Comparison of ENCODE assay signal across 8 mouse cellular contexts in genomic region chr11:115810377-115810776, GRCm38 (mm10). TPM values are rescaled to one million over a fixed set of nuclear protein-coding genes. Genes with fewer than 3 reads are reported as not detected.
DNase-seq lines count a peak whose midpoint lies in the region; ATAC-seq lines count a peak whose summit lies in the region.

No protein-coding gene starts in this region.

- peak overlapping the region; percentile 31 for H3K9ac ChIP-seq in forebrain, embryonic 13.5 days
- H3K9ac ChIP-seq in hindbrain, embryonic 16.5 days (ENCODE audit: low read depth, low read length): no peak overlapping the region
- H3K9ac ChIP-seq in liver, embryonic 12.5 days: no peak overlapping the region

- H3K9me3 ChIP-seq in forebrain, embryonic 13.5 days (replicated peaks): no peaks in the 10 kb centered on the region
- no peaks in the 10 kb centered on the region for H3K9me3 ChIP-seq in hindbrain, embryonic 16.5 days (ENCODE audit: control insufficient read depth, low read length)
- no peaks in the 10 kb centered on the region for H3K9me3 ChIP-seq in liver, embryonic 12.5 days (replicated peaks)

- WGBS in forebrain, embryonic 13.5 days: 71% methylated on average over 14 of the region's 14 CpGs
- 69% methylated on average over 14 of the region's 14 CpGs for WGBS in hindbrain, embryonic 16.5 days
- WGBS in liver, embryonic 12.5 days (ENCODE audit: insufficient replicate concordance): 75% methylated on average over 14 of the region's 14 CpGs

- H3K27ac ChIP-seq in forebrain, embryonic 13.5 days: no peak overlapping the region
- H3K27ac ChIP-seq in hindbrain, embryonic 16.5 days (ENCODE audit: low read depth, low read length): 0 out of 2 replicates have a peak overlapping the region, but pooled peaks have one; percentile 39
- H3K27ac ChIP-seq in liver, embryonic 12.5 days: peak overlapping the region; percentile 57; the same call in 1 of the 2 replicates

- H3K4me2 ChIP-seq in forebrain, embryonic 13.5 days: peak overlapping the region; percentile 95
- peak overlapping the region; percentile 98 for H3K4me2 ChIP-seq in hindbrain, embryonic 16.5 days (ENCODE audit: low read length)
- peak overlapping the region; percentile 99 for H3K4me2 ChIP-seq in liver, embryonic 12.5 days

- H3K4me3 ChIP-seq in forebrain, embryonic 13.5 days: peak overlapping the region; percentile 18; the same call in 1 of the 2 replicates
- H3K4me3 ChIP-seq in hindbrain, embryonic 16.5 days (ENCODE audit: low read length): peak overlapping the region; percentile 91
- no peak overlapping the region for H3K4me3 ChIP-seq in liver, embryonic 12.5 days

- DNase-seq in adrenal gland, postnatal 36 days: peak; percentile 87 to 89
- peak; percentile 77 for DNase-seq in ovary, postnatal 36 days (ENCODE audit: low spot score)
- DNase-seq in thymus, postnatal 36 days: no peak

- H3K4me1 ChIP-seq in forebrain, embryonic 13.5 days: peaks cover 73% of the 10 kb centered on the region
- peaks cover 48% of the 10 kb centered on the region for H3K4me1 ChIP-seq in hindbrain, embryonic 16.5 days (ENCODE audit: control insufficient read depth, insufficient read depth, low read depth, low read length)
- H3K4me1 ChIP-seq in liver, embryonic 12.5 days: peaks cover 87% of the 10 kb centered on the region

- H3K27me3 ChIP-seq in forebrain, embryonic 13.5 days: no peaks in the 10 kb centered on the region
- no peaks in the 10 kb centered on the region for H3K27me3 ChIP-seq in hindbrain, embryonic 16.5 days (replicated peaks; ENCODE audit: control insufficient read depth, insufficient read depth, low read length)
- no peaks in the 10 kb centered on the region for H3K27me3 ChIP-seq in liver, embryonic 12.5 days (replicated peaks)

- ATAC-seq in forebrain, embryonic 13.5 days: no peak
- ATAC-seq in hindbrain, embryonic 16.5 days: no peak
- ATAC-seq in liver, embryonic 12.5 days: no peak
- no peak for ATAC-seq in frontal cortex, adult (ENCODE audit: low TSS enrichment)
- no peak for ATAC-seq in inflammation-experienced regulatory T-cells, adult 6 months

- peaks cover 22% of the 10 kb centered on the region for H3K36me3 ChIP-seq in forebrain, embryonic 13.5 days (ENCODE audit: poor library complexity, severe bottlenecking)
- no peaks in the 10 kb centered on the region for H3K36me3 ChIP-seq in hindbrain, embryonic 16.5 days (ENCODE audit: control insufficient read depth, insufficient read depth, low read length)
- peaks cover 43% of the 10 kb centered on the region for H3K36me3 ChIP-seq in liver, embryonic 12.5 days

RNA-seq across cellular contexts. Expression of gene Caskin2, which starts 3.1 kb away (rescaled TPM):
- 10 to 100 TPM; 58.9 to 72.9 TPM for total RNA-seq in adrenal gland, postnatal 36 days (2021)
- 10.7 and 13.3 TPM in 2 replicates for polyA plus RNA-seq in forebrain, embryonic 13.5 days (2015; fragmentation: Nextera tagmentation; extraction: Ambion mirVana)
- polyA plus RNA-seq in hindbrain, embryonic 16.5 days (2015; fragmentation: Nextera tagmentation; extraction: Ambion mirVana): 9.0 and 12.6 TPM in 2 replicates
- polyA plus RNA-seq in liver, embryonic 12.5 days (2016; fragmentation: Nextera tagmentation; extraction: Ambion mirVana): 8.3 and 9.2 TPM in 2 replicates
- polyA plus RNA-seq in inflammation-experienced regulatory T-cells, adult 6 months (2017; shearing (Covaris generic)): 1 to 10 TPM in 1 of 3 experiments, under 1 TPM in 2; 0.58 to 1.2 (median 0.87) TPM

RNA-seq across cellular contexts. Expression of gene Tsen54, which starts 4.1 kb away (rescaled TPM):
- 10 to 100 TPM; 17.1 to 21.4 TPM for total RNA-seq in adrenal gland, postnatal 36 days (2021)
- polyA plus RNA-seq in forebrain, embryonic 13.5 days (2015; fragmentation: Nextera tagmentation; extraction: Ambion mirVana): 23.2 and 23.9 TPM in 2 replicates
- polyA plus RNA-seq in hindbrain, embryonic 16.5 days (2015; fragmentation: Nextera tagmentation; extraction: Ambion mirVana): 18.7 and 23.3 TPM in 2 replicates
- polyA plus RNA-seq in liver, embryonic 12.5 days (2016; fragmentation: Nextera tagmentation; extraction: Ambion mirVana): 23.5 and 25.6 TPM in 2 replicates
- 10 to 100 TPM in 2 of 3 experiments, 1 to 10 TPM in 1; 9.8 to 13.2 (median 10.8) TPM for polyA plus RNA-seq in inflammation-experienced regulatory T-cells, adult 6 months (2017; shearing (Covaris generic))

RNA-seq across cellular contexts. Expression of gene Llgl2, which starts 13.5 kb away (rescaled TPM):
- total RNA-seq in adrenal gland, postnatal 36 days (2021): 10 to 100 TPM in 1 of 2 experiments, 1 to 10 TPM in 1; 4.9 to 10.9 TPM
- 0.68 and 1.2 TPM in 2 replicates for polyA plus RNA-seq in forebrain, embryonic 13.5 days (2015; fragmentation: Nextera tagmentation; extraction: Ambion mirVana)
- 1.3 and 2.1 TPM in 2 replicates for polyA plus RNA-seq in hindbrain, embryonic 16.5 days (2015; fragmentation: Nextera tagmentation; extraction: Ambion mirVana)
- 13.4 and 14.3 TPM in 2 replicates for polyA plus RNA-seq in liver, embryonic 12.5 days (2016; fragmentation: Nextera tagmentation; extraction: Ambion mirVana)
- 1 to 10 TPM; 7.0 to 9.7 (median 9.6) TPM for polyA plus RNA-seq in inflammation-experienced regulatory T-cells, adult 6 months (2017; shearing (Covaris generic))

RNA-seq across cellular contexts. Expression of gene Tmem94, which starts 45.1 kb away (rescaled TPM):
- 10 to 100 TPM; 74.6 to 95.5 TPM for total RNA-seq in adrenal gland, postnatal 36 days (2021)
- 28.0 and 29.5 TPM in 2 replicates for polyA plus RNA-seq in forebrain, embryonic 13.5 days (2015; fragmentation: Nextera tagmentation; extraction: Ambion mirVana)
- polyA plus RNA-seq in hindbrain, embryonic 16.5 days (2015; fragmentation: Nextera tagmentation; extraction: Ambion mirVana): 22.0 and 29.0 TPM in 2 replicates
- polyA plus RNA-seq in liver, embryonic 12.5 days (2016; fragmentation: Nextera tagmentation; extraction: Ambion mirVana): 16.9 and 17.0 TPM in 2 replicates
- 10 to 100 TPM; 10.6 to 12.7 (median 11.5) TPM for polyA plus RNA-seq in inflammation-experienced regulatory T-cells, adult 6 months (2017; shearing (Covaris generic))

RNA-seq across cellular contexts. Expression of gene Myo15b, which starts 47.8 kb away (rescaled TPM):
- total RNA-seq in adrenal gland, postnatal 36 days (2021): under 1 TPM; 0.20 TPM
- 0.21 TPM in 1 of 2 replicates, not detected in the other for polyA plus RNA-seq in forebrain, embryonic 13.5 days (2015; fragmentation: Nextera tagmentation; extraction: Ambion mirVana)
- 0.16 and 0.31 TPM in 2 replicates for polyA plus RNA-seq in hindbrain, embryonic 16.5 days (2015; fragmentation: Nextera tagmentation; extraction: Ambion mirVana)
- polyA plus RNA-seq in liver, embryonic 12.5 days (2016; fragmentation: Nextera tagmentation; extraction: Ambion mirVana): 0.38 and 0.83 TPM in 2 replicates
- not detected for polyA plus RNA-seq in inflammation-experienced regulatory T-cells, adult 6 months (2017; shearing (Covaris generic))

Comparison
In these comparisons a context has a peak if more than half of its experiments do, and no peak if none do; other contexts are left out.
1. DNase-seq: peak in adrenal gland, postnatal 36 days (2 of 2) and ovary, postnatal 36 days (single experiment); none in thymus, postnatal 36 days (0 of 2).
2. Peak in every context shown above with its lines, with median percentiles within 50 percentile points of each other: H3K4me2 ChIP-seq.